Mouse (Mus musculus) layer of hippocampus, adult 9-10 months (tissue): ENCODE measurements at regions not wholly inside any gene's neighbourhood (a gene's known extent, or its start where the extent isn't known, plus 50 kb on each side); places are given as distances from the start of the nearest gene placed in this dataset.

Source experiments
- DNase-seq: peaks from one replicate; pipeline ENCODE4 v3.0.0; 2022; ENCODE audit warnings: low spot score

DNA sequence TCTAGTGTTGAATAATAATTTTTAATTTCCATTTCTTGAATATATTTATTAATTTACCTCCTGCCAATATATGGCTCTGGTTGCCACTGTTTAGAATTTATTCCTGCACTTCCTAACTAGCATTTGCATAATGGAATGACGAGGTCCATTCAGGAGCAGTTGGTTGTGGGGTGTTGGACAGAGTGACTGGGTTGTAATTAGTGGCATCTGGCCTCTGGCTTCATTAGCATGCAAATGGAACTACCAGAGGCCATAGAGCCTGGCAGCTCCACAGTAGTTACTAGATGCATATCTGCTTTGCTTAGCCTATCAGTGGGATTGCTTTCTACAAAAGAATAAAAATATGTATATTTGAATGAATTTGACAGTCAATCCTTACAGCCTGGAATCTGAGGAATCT lies 1099.6 kb upstream of the Cdh8 start:
- no peak for DNase-seq

DNA sequence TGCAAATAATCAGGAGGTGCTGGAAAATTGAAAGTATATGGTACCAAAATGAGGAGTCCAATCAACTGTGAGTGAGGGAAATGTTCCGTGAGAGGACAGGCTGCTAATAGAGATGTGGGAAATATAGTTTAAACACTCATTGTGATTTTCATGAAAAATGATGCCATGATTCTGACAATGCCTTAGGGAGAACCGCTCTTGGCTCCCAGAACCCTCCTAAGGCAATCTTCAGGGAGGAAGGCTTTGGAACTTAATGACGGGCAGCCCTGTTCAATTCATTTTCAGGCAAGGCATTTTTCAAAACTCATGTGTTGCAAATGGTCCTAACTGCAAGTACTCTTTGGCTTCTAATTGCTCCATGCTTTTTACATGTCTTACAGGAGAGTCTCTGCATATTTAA lies 1098.9 kb upstream of the Cdh8 start:
- DNase-seq, result no peak

DNA sequence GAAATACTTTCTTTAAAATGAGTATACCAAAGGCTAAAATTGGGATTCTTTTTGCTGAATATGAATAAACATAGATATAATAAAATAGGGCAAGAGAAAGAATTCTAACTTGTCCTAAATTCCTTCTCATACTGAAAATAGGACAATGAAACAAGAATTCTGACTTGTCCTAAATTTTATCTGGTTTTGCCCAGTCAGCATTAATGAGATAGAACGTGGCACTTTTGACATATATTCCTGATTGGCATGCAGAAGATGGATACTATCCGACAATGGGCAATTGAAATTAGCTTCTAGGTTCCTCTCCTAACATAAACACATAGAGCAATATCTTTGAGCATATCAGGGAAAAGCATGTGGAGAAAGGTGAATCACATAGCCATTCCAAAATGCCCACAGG lies 1090.2 kb upstream of the Cdh8 start:
- no peak for DNase-seq

DNA sequence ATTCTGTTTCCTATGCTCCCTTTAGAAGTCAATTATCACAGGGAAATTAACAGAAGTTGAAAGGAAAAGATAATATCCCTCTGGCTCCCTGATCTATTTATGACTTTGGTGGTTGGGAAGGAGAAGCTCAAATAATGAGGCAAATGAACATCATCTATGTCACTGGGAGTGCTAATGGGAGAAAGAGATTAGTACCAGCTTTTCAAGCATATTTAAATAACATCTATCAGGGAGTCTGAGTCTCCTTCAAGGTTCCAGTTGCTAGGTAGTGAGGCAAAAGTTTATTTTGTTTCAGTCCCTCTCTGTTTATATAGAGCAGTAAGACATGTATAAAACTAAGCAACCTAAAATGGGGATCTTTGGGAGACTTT lies 1084.1 kb upstream of the Cdh8 start:
- no peak for DNase-seq

DNA sequence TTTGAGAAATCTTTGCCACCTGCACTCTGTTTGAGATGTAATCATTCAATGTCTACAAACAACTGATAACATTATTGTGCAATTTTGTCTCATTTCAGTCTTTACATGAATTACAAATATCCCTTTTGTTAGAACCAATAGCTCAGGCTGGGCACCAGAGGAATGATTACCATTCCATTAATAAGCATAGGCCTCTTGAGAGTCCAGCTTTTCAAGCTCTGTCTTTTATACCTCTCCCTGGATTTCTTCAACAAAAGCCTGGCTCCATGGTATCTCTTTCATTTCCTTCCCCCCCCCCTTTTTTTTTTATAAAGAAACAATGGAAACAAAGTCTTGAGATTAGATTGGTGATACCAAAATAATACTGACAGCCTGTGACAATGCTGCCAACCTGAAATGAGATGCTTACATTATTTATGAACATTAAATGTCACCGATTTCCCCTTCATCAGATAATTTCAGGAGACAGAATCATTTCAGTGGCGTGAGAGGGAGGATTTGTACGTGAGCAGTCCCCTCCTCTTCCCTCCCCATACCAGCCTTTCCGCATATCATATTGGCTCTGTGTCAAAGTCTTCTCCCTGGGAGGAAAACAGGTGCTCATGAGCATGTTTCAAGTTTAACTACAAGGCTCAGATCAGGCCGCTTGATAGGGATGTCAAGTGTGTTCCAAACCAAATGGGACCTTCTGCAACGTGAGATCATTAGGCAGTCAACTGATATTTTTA lies 1083.5 kb upstream of the Cdh8 start:
- DNase-seq, result no peak

DNA sequence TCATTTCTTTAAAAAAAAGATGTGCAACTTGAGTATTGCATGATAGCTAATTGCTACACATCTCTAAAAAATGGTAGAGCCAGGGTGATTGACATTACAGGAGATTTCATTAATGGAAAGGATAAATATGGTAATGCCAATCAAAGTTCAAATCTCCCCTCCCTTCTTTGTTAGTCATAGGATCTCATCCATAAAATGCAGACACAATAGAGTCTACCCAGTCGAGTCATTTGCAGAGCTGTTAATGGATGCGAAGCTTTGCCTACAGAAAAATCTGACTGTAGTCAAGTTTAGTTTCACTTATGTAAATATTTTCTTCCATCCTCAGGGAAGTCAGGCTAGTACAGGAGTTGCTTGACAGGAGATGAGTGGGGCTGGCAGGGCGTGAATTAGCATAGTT lies 1078.2 kb upstream of the Cdh8 start:
- DNase-seq, result no peak

DNA sequence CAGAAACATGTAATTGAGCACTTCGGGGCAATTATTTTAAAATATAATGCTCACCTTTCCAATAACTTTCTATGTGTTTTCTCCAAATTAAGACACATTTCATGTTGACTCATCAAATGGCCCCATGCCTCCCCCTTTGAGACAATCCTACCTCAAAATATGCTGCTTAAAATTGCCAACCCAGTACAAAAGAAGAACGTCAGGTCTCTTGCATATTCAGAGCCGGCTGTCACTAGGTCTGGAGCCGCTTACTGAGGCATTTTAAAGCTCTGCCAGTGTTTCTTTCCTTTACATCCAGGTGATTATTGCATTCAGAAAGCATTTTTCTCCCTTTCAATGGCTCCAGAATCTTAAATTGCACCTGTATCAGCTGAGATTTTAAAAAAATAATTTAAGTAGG lies 1059.7 kb upstream of the Cdh8 start:
- DNase-seq, result no peak

DNA sequence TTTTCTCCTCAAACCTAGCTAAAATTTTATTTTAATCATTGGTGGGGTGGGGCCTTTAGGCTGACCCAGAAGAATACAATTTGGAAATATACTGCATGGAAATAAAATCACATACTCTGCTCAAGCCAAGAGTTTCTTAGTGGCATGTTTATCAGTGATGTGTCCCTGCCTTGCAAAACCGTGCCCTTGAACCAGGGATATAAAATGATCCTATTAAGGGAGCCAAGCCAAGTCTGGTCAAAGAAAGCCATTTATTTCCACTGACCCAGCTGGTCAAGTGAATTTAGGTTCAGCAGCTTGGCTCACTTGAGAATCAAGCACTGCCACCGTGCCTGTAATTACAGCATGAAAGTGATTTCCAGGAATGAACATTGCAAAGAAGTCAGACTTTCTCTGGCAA lies 1035.0 kb upstream of the Cdh8 start:
- no peak for DNase-seq

DNA sequence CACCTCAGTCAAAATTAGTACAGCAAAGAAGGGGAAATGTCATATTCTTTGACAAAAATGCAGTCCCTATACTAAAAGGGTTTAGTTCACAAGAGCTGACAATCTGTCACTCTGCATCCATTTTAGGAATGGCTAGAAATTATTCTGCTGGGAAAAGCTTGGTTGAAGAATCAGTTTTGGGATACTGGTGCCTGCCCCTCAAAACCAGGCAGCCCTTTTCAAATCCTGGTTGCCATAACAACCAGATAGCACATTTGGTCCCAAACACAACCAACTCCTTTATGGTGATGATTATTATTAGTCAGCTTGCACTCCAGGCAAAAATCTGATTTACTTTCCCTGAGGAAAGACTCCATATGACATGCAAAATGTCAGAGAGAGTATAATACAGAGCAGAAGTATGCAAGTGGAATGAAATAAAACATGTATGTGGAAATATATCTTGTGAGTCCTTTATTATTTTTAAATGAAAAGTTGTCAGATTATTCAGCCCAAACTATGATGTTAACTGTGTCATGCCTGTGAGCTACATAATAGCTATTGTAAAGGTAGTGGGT lies 1034.2 kb upstream of the Cdh8 start:
- DNase-seq, result peak; percentile 24

DNA sequence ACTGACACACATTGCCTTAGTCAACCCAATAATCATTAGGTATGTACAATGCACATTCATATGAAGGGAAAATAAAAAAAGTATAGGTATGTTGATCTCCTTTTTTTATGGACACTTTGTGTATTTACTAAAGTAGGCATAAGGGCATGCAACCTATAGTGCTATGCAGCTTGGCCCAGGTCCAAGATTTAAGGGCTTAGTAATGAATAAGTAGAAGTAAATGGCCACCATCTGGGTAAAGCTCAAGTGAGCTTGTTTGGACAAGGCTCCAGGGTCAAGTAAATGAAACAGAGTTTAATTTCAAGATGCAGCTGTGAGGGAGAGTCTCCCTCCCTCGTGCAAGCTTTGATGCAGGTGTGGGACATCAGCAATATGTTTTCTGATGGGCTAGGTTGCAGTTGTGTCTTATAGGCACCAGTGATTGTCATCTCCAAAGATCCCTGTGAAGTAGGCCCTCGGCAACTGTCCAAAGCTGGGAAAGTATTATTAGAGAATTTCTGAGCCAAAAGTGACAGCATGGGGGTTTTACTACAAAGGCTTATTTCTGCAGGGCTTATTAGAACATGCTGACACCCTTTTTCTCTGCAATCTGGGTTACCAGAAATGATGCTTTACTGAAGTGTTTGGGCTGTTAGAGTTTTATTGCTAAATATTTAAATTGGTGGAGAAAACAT lies 1030.5 kb upstream of the Cdh8 start:
- peak; percentile 22 for DNase-seq
